Mouse (Mus musculus) embryonic facial prominence, embryonic 13.5 days (tissue): ENCODE results near the gene Sox5. TPM values are rescaled to one million over a fixed set of nuclear protein-coding genes. Genes with fewer than 3 reads are reported as not detected.

Source experiments
- ATAC-seq: fragments of 200-750 bp; cut with Nextera tagmentation; 2 replicates; pipeline ENCODE4 v1.8.0; 2017; ENCODE audit warnings: low read depth; ENCODE audit not compliant: insufficient number of reproducible peaks, insufficient read depth, low FRiP score, low TSS enrichment
- H3K27ac ChIP-seq: fragments of 300-500 bp; sonication (generic); 2 replicates; pipeline ENCODE4 v1.5.1; 2015; ENCODE audit warnings: moderate library complexity, mild to moderate bottlenecking, inconsistent platforms
- H3K27me3 ChIP-seq: fragments of 300-500 bp; sonication (generic); 2 replicates; pipeline ENCODE4 v1.6.1; 2015; ENCODE audit warnings: mild to moderate bottlenecking, inconsistent platforms
- H3K36me3 ChIP-seq: fragments of 300-500 bp; sonication (generic); 2 replicates; pipeline ENCODE4 v1.6.1; 2015; ENCODE audit warnings: mild to moderate bottlenecking, inconsistent platforms
- H3K4me1 ChIP-seq: fragments of 300-500 bp; sonication (generic); 2 replicates; pipeline ENCODE4 v1.6.1; 2015; ENCODE audit warnings: inconsistent platforms
- H3K4me2 ChIP-seq: fragments of 300-500 bp; sonication (generic); 2 replicates; pipeline ENCODE4 v1.6.1; 2015; ENCODE audit warnings: moderate library complexity, mild to moderate bottlenecking, inconsistent platforms
- H3K4me3 ChIP-seq: fragments of 300-500 bp; sonication (generic); 2 replicates; pipeline ENCODE4 v1.5.1; 2015; ENCODE audit warnings: mild to moderate bottlenecking, inconsistent platforms
- H3K9ac ChIP-seq: fragments of 300-500 bp; sonication (generic); 2 replicates; pipeline ENCODE4 v1.6.1; 2015; ENCODE audit warnings: mild to moderate bottlenecking, inconsistent platforms
- H3K9me3 ChIP-seq: fragments of 300-500 bp; sonication (generic); 2 replicates; pipeline ENCODE4 v1.6.1; 2016; ENCODE audit warnings: inconsistent platforms
- WGBS: fragments of 180-500 bp; shearing (Covaris S2); methylation state at CpG from one replicate; pipeline ENCODE4 v1.1.7; 2015; ENCODE audit warnings: mixed read lengths; 5-methylcytosine and 5-hydroxymethylcytosine counted together
- polyA plus RNA-seq: library from polyadenylated mRNA; unstranded; fragments of >200 nt; fragmentation: Nextera tagmentation; extraction: Ambion mirVana; gene quantifications from 2 replicates; pipeline ENCODE4 v1.2.1, GENCODE M21; 2015

Gene Sox5
- polyA plus RNA-seq, 1 experiment from 2014 or later = 55.6 TPM

DNA sequence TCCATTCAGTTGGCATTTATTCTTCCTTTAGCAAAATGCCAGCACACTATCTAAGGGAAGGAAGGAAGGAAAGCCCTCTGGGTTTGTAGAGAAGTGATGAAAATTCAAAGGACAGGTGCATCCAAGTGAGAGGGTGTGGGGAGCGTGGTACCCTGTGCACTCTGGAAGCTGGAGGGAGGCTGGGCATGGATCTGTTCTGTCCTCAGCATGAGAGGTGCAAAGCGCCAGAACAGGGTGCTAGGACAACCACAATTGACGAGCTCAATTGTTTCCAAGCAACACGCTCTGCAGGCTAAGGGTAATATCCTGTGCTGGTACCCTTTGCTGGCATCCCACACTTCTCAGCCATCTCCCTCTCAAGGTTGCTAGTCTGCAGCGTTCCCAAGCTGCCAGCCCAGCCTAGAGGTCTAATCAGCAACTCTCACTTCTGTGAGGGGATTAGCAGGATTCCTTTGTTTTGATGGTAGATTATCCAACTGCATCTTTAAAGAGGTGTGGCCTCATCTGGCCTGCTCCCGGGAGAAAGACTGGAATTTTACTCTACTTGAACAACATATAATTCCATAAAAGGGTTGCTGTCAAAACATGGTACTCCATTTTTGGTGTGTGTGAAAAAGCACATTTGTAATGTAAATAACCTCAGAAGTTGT, 183.3 kb downstream of the Sox5 start:
- H3K27ac ChIP-seq = no peak overlapping the region
- H3K4me3 ChIP-seq = no peak overlapping the region
- ATAC-seq = no peak
- H3K27me3 ChIP-seq = no peaks in the 10 kb centered on the region
- no peaks in the 10 kb centered on the region for H3K36me3 ChIP-seq
- no peaks in the 10 kb centered on the region for H3K9me3 ChIP-seq
- no peaks in the 10 kb centered on the region for H3K4me1 ChIP-seq
- no peak overlapping the region for H3K4me2 ChIP-seq
- WGBS = 41% methylated on average over 6 of the region's 6 CpGs
- H3K9ac ChIP-seq = no peak overlapping the region

DNA sequence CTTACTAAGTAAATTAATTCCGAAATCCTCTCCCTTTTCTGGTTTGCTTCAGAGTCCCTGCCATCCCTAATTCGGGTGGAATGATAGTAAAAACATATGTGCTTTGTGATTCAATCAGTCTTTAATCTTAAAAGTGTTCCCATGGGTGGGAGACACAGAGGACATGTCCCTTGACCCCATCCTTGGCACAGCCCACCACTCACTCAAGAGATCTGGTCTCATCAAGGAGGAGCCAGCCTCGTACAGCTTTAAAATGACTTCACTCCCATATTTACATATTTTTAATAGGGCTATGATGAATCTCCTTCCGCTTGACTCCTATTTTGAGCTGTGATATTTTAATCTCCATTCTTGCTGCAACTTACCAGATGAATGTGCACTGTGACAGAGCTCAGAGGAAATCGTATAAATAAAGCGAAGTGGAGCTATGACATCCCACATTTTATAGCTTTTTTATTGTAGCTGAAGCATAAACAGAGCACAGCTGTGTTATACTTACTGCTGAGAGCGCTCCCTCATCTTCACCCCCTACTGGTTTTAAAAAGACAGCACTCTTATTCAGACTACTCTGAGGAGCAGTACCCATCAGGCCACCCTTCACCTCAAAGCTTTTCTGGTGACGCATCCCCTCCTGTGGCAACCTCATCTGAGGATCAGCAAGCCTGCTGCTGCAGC, 185.1 kb downstream of the Sox5 start:
- WGBS = 55% methylated on average over 8 of the region's 8 CpGs
- H3K9ac ChIP-seq = no peak overlapping the region
- H3K9me3 ChIP-seq = no peaks in the 10 kb centered on the region
- no peak overlapping the region for H3K4me2 ChIP-seq
- H3K27ac ChIP-seq = no peak overlapping the region
- H3K4me1 ChIP-seq = no peaks in the 10 kb centered on the region
- H3K4me3 ChIP-seq = no peak overlapping the region
- no peaks in the 10 kb centered on the region for H3K36me3 ChIP-seq
- ATAC-seq = no peak
- no peaks in the 10 kb centered on the region for H3K27me3 ChIP-seq

DNA sequence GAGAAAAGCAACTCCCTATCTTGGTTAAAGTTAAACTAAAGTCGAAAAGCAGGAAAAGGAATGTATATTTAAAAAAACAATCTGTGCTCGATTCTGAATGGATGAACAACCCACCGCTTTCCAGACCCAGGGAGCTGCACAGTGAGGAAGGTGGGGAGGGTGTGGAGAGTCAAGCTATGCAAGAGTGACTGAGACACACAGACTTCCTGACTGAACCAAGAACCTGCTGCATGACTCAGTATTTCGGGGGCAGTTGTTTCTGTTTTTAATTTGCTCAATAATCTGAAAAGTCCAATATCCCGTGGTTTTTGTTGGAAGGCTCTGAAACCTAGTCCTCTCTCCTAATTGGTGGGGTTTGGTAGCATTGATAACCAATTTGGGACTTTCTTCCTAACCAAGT, 196.9 kb downstream of the Sox5 start:
- Histone ChIP-seq H3K4me1 (no peaks in the 10 kb centered on the region), H3K9ac (no peak overlapping the region), H3K4me2 (no peak overlapping the region), H3K4me3 (no peak overlapping the region), H3K27ac (no peak overlapping the region), H3K36me3 (no peaks in the 10 kb centered on the region), H3K27me3 (no peaks in the 10 kb centered on the region), H3K9me3 (no peaks in the 10 kb centered on the region)
- ATAC-seq = no peak
- WGBS = 38% methylated on average over 5 of the region's 5 CpGs

DNA sequence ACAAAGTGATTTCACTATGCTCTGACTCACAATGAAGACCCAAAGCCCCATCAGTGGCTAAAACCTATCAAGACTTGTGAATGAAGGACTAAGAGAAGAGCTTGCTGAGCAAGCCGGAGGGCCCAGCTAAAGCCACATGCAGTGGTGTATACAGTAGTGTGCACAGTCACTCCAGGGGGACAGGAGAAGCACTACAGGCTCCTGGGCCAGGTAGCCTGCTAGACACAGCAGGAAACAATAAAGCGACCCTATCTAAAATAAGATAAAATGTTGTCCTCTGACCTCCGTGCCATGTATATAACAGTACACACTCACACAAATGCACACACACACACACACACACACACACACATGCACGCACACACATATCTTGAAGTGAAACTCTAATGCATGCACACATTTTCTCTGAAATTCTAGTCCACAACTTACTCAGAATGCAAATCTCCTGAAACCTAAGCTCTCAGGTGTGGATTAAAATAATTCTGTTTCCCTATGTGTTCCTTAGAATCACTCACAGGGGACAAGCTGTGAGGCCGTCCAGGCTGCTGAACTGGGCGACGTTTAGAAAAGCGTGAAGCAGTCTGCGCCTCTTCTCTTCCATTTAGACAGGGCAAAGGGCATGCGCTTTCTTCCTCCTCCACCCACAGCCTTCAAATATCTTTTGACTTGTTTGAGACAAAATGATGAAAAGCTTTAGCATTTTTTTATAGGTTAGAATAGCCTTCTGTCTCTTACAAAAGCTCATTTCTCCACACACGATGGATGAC, 197.5 kb downstream of the Sox5 start:
- Histone ChIP-seq H3K4me2 (no peak overlapping the region), H3K9ac (no peak overlapping the region), H3K9me3 (no peaks in the 10 kb centered on the region), H3K27me3 (no peaks in the 10 kb centered on the region), H3K4me3 (no peak overlapping the region), H3K27ac (no peak overlapping the region), H3K36me3 (no peaks in the 10 kb centered on the region), H3K4me1 (no peaks in the 10 kb centered on the region)
- ATAC-seq = no peak
- 58% methylated on average over 11 of the region's 11 CpGs for WGBS

DNA sequence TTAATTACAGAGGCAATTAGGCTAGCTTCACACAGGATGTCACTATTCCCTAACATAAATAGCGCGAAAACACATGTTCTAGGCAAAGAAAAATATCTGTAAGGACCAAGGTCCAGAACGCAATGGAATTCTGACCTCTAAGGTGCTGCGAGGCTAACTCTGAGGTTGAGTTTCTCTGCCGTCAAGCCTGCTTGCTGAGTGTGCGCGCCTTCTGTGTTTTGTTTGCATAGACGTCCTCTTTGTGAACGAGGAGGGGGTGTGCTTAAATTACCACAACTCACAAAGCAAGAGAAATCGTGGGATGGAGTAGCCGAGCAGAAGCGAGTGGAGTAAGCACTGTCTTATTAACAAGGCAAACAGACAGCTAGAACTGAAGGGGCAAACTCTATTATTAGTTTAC, 202.5 kb downstream of the Sox5 start:
- Histone ChIP-seq H3K4me1 (no peaks in the 10 kb centered on the region), H3K4me2 (no peak overlapping the region), H3K9me3 (no peaks in the 10 kb centered on the region), H3K9ac (no peak overlapping the region), H3K36me3 (no peaks in the 10 kb centered on the region), H3K27me3 (no peaks in the 10 kb centered on the region), H3K27ac (no peak overlapping the region), H3K4me3 (no peak overlapping the region)
- 32% methylated on average over 12 of the region's 12 CpGs for WGBS
- no peak for ATAC-seq

DNA sequence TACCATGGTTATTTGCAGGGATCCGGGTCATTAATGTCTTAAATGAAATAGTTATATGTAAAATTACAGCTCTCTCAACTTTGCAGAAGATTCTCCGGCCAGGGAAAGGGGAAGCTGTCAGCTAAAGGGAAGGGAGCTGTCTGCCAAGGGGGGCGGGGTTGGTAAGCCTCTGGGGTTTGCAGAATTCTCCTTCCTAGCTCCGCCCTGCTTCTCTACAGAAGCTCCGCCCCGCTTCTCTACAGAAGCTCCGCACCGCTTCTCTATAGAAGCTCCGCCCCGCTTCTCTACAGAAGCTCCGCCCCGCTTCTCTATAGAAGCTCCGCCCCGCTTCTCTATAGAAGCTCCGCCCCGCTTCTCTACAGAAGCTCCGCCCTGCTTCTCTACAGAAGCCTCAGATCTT, 210.9 kb downstream of the Sox5 start:
- 78% methylated on average over 17 of the region's 17 CpGs for WGBS
- Histone ChIP-seq H3K4me3 (no peak overlapping the region), H3K9ac (no peak overlapping the region), H3K27ac (no peak overlapping the region), H3K4me2 (no peak overlapping the region), H3K4me1 (no peaks in the 10 kb centered on the region), H3K27me3 (no peaks in the 10 kb centered on the region), H3K9me3 (0 out of 2 replicates have a peak, but pooled peaks cover 4% of the 10 kb centered on the region), H3K36me3 (no peaks in the 10 kb centered on the region)
- no peak for ATAC-seq

DNA sequence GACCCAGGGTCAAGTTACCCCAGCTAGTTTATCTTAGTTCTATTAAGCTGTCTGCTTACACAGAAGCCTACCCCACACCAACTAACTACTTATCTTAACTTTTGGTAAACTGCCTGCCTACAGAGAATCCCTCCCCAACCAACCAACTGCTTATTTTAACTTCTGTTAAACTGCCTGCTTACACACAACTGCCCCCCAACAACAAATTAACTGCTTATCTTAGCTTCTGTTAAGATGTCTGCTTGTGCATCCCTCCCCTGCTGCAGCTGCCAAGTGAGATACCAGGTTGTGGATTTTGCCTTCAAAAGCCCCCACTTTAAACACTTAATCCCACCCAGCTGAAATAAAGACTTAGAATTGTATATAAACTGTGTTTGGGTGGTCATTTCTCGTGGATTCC, 215.9 kb downstream of the Sox5 start:
- Histone ChIP-seq H3K36me3 (no peaks in the 10 kb centered on the region), H3K4me3 (no peak overlapping the region), H3K4me2 (no peak overlapping the region), H3K9ac (no peak overlapping the region), H3K27me3 (no peaks in the 10 kb centered on the region), H3K4me1 (no peaks in the 10 kb centered on the region), H3K9me3 (peaks cover 7% of the 10 kb centered on the region; the same call in 1 of the 2 replicates), H3K27ac (no peak overlapping the region)
- ATAC-seq = no peak
- 66% methylated on average over 1 of the region's 1 CpGs for WGBS

DNA sequence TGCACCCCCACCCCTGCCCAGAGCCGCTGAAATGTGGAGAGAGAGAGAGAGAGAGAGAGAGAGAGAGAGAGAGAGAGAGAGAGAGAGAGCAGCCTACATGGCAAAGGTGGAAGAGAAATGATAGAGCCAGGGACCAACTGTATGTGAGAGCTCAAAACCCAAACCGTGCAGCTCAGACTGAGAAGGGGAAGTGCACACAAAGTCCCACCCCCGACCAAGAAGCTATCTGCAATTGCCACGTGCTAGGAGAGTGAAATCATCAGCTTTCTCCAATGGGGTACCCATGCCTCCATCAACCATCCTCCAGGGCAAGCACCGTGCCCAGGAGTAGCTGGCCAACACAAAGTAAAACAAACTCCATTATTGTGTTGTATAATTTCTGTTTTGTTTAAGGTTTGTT, 220.1 kb downstream of the Sox5 start:
- H3K9me3 ChIP-seq = peaks cover 9% of the 10 kb centered on the region; the same call in 1 of the 2 replicates
- no peaks in the 10 kb centered on the region for H3K36me3 ChIP-seq
- 72% methylated on average over 5 of the region's 5 CpGs for WGBS
- H3K4me2 ChIP-seq = no peak overlapping the region
- H3K9ac ChIP-seq = no peak overlapping the region
- no peak overlapping the region for H3K4me3 ChIP-seq
- no peak for ATAC-seq
- no peaks in the 10 kb centered on the region for H3K4me1 ChIP-seq
- no peak overlapping the region for H3K27ac ChIP-seq
- H3K27me3 ChIP-seq = no peaks in the 10 kb centered on the region

DNA sequence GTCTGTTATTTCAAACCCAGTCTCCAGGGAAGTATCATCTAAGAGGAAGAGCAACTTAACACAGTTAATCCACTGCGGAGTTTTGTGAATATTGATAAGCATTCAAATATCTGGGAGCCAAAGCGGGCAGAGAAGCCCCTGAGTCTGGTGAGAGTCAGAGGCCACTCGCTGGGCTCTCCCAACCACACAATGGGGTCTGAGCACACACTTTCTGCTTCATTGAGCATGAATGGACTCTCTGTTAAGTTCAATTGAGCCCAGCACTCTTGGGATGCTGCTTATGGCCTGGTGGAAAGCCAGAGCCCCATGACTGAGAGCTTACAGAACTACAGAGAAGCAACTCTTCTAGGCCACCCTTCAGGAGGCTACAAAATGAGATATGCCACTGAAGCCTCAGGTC, 221.6 kb downstream of the Sox5 start:
- H3K4me2 ChIP-seq = no peak overlapping the region
- no peak overlapping the region for H3K4me3 ChIP-seq
- no peaks in the 10 kb centered on the region for H3K4me1 ChIP-seq
- no peak overlapping the region for H3K9ac ChIP-seq
- H3K27me3 ChIP-seq = no peaks in the 10 kb centered on the region
- 63% methylated on average over 3 of the region's 3 CpGs for WGBS
- no peak overlapping the region for H3K27ac ChIP-seq
- H3K9me3 ChIP-seq = peaks cover 9% of the 10 kb centered on the region; the same call in 1 of the 2 replicates
- ATAC-seq = no peak
- H3K36me3 ChIP-seq = no peaks in the 10 kb centered on the region

DNA sequence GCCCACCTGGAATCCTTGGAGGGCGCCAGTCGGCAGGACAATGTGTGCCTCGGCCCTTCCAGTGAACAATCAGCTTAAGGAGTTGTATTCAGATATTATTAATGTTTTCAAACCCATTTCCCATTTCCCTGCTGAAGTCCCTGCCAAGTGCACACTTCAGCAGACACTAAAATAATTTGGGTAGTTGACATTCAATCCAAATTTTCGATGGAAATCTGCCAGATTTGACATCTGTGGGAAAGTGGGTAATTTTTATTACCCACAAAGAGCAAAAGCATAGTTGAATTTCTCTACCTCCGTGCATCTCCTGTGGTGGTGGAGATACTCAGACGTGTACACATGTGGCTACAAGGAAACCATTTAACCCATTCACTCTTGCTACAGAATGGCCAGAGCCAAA, 228.3 kb downstream of the Sox5 start:
- no peaks in the 10 kb centered on the region for H3K4me1 ChIP-seq

DNA sequence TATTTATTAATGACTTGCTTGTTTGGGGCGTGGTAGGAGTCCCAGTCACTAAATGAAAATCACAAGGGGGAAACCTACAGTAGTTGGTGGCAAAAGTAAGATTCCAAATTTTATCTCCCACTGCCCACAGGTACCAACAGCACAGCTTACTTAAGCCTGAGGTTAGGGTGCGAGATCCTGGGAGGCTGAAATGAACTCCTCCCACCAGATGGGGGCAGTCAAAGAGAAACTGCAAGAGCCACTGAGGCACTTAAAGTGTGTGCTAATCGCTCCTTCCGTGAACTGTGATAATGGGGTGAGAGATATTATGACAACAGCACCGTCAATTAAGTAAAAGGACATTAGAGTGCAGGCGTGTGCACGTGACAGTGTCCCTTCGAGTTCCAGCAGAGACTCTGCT, 232.8 kb downstream of the Sox5 start:
- ATAC-seq = no peak
- WGBS = 92% methylated on average over 8 of the region's 8 CpGs

More for the DNA sequence above, 228.3 kb downstream of the Sox5 start:
- H3K36me3 ChIP-seq = no peaks in the 10 kb centered on the region
- H3K4me3 ChIP-seq = no peak overlapping the region
- no peak for ATAC-seq
- H3K27me3 ChIP-seq = no peaks in the 10 kb centered on the region
- no peak overlapping the region for H3K4me2 ChIP-seq
- no peak overlapping the region for H3K27ac ChIP-seq
- no peak overlapping the region for H3K9ac ChIP-seq
- no peaks in the 10 kb centered on the region for H3K9me3 ChIP-seq
- WGBS = 72% methylated on average over 6 of the region's 6 CpGs

DNA sequence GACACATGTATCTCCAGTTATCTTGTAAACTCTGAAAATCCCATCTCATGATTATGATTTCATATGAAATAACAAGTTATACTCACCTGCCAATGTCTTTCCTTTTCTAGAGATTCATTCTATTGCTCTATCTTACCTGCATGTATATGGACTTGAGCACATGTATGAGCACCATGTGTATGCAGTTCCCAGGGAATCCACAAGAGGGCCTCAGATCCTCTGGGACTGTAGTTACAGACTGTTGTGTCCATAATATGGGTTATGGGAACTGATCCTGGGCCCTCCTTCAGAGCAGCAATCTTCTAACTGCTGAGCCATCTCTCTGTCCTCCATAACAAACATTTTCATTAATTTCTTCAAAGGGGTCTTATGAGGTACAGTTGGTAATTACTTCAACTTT, 234.6 kb downstream of the Sox5 start:
- Histone ChIP-seq H3K36me3 (no peaks in the 10 kb centered on the region), H3K4me1 (peaks cover 3% of the 10 kb centered on the region; the same call in 1 of the 2 replicates), H3K4me2 (no peak overlapping the region), H3K27ac (no peak overlapping the region), H3K9ac (no peak overlapping the region), H3K4me3 (no peak overlapping the region), H3K27me3 (no peaks in the 10 kb centered on the region), H3K9me3 (no peaks in the 10 kb centered on the region)
- no peak for ATAC-seq

More for the DNA sequence above, 232.8 kb downstream of the Sox5 start:
- Histone ChIP-seq H3K27me3 (no peaks in the 10 kb centered on the region), H3K4me1 (no peaks in the 10 kb centered on the region), H3K4me2 (no peak overlapping the region), H3K36me3 (no peaks in the 10 kb centered on the region), H3K4me3 (no peak overlapping the region), H3K9ac (no peak overlapping the region), H3K27ac (no peak overlapping the region), H3K9me3 (no peaks in the 10 kb centered on the region)
